Mouse (Mus musculus): Measurements from ENCODE around the gene Tex13c3.
"Not testable (repeated sequence)": the region's sequence is repeated elsewhere in the genome, so short reads cannot be mapped to it uniquely, and the experiment has no call there.

Gene Tex13c3

DNA sequence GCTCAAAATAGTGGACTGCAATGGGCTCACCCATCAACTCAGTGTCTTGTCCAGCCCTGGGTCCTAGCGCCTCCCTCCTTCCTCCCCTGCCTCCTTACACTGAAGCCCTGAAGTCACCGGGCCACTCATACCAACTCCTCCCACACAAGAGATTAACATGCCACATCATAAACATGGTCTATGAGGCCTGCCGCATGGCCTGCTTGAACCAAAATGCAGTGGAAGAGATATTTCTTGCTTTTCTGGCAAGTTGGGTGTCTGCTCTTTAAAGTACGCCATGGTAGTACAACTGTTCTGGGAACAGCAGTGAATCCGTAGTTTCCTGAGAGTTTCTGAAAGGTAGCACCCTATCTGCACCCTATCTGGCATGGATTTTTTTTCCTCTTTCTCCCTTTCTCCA lies at the start of gene Tex13c3:
Tex13c3 (minus strand) TSS at position 101 of the 400 bp plus-strand sequence.
- not testable (repeated sequence) for DNase-seq (ENCODE audit: low read depth)

GRCm38 (mm10) chrX:19489731-19490130 lies 8.6 kb upstream of the Tex13c3 start:
- DNase-seq (ENCODE audit: low read depth) = no peak
